Mouse (Mus musculus) olfactory bulb, adult 2 months (tissue): ENCODE results near the gene Hoxc6. TPM values are rescaled to one million over a fixed set of nuclear protein-coding genes. Genes with fewer than 3 reads are reported as not detected.

ENCODE experiments used
- H3K27ac ChIP-seq: fragments of 200-500 bp; 2 replicates; pipeline ENCODE4 v1.5.1; 2012; ENCODE audit warnings: low read depth, low read length; ENCODE audit not compliant: insufficient read depth
- H3K4me1 ChIP-seq: fragments of 200-500 bp; 2 replicates; pipeline ENCODE4 v1.6.1; 2012; ENCODE audit warnings: low read length; ENCODE audit not compliant: control insufficient read depth, insufficient read depth
- H3K4me3 ChIP-seq: fragments of 200-500 bp; 2 replicates; pipeline ENCODE4 v1.5.1; 2012; ENCODE audit warnings: mild to moderate bottlenecking, low read depth, low read length, moderate library complexity; ENCODE audit not compliant: insufficient read depth
- CTCF ChIP-seq: fragments of 200-500 bp; IDR thresholded peaks from 2 replicates; pipeline ENCODE4 v1.5.1; 2012; ENCODE audit warnings: low read depth, mild to moderate bottlenecking, low read length, moderate library complexity; ENCODE audit not compliant: insufficient read depth
- POLR2A ChIP-seq: fragments of 200-500 bp; IDR thresholded peaks from 2 replicates; pipeline ENCODE4 v1.6.1; 2012; ENCODE audit warnings: mild to moderate bottlenecking, low read depth, low read length, moderate library complexity; ENCODE audit not compliant: insufficient read depth
- WGBS: fragments of 180-500 bp; shearing (Covaris S2); methylation state at CpG from one replicate; pipeline ENCODE4 v1.1.7; 2018; 5-methylcytosine and 5-hydroxymethylcytosine counted together
- polyA plus RNA-seq: library from polyadenylated mRNA; stranded (reverse); fragments of >200 nt; gene quantifications from 2 replicates; pipeline ENCODE4 v1.2.4, GENCODE M21; 2012; ENCODE audit warnings: low replicate concordance; ENCODE audit not compliant: missing spikeins, insufficient read depth, insufficient read length

The Hoxc6 gene
- polyA plus RNA-seq, 1 experiment: not detected

DNA sequence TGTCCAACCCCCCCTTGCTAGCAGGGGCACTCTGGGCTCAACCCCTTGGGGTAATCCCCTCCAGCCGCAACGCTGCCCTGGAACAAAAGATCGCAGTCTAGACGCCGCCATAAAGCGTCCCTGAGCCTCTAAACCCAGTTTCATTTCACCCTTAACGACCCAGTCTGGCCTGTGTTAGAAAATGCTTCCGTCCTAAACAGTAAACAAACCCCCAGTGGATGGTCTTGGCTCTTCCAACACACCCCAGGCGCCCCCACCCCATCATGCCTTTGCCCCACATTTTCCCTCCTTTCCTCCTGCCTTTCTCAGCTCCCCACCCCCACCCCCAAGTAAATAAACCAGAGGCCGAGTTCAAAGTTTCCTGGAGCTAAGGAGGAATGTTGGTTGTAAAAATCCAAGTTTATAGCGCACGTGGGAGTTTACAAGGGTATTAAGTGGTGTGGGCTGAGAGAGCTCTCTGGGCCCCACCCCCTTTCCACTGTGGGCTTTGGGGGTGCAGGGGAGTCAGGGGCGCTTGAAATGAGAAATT, 38.3 kb upstream of the Hoxc6 start:
- TF ChIP-seq CTCF: no peak
- TF ChIP-seq POLR2A: no peak
- no peaks in the 10 kb centered on the region for H3K4me1 ChIP-seq
- H3K4me3 ChIP-seq: no peak overlapping the region
- under 1% methylated on average over 13 of the region's 13 CpGs for WGBS
- H3K27ac ChIP-seq: no peak overlapping the region

DNA sequence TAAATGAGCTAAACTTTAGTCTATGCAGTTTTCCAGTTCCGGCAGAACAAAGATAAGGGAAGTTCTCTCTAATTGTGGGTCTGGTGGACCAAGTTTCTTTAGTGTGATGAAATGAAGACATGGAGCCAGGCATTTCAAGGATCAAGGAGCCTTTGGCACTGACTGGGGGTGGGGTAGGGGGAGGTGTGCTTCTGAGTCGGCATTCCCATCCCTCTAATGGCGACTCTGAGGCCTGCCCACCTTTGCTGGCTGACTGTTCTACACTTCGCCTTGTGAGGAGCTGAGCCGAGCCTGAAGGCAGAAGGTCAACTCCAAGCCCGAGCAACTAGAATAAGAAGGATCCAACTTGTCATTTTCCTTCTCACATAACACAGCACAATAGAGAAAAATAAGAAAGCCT, 36.3 kb upstream of the Hoxc6 start:
- no peaks in the 10 kb centered on the region for H3K4me1 ChIP-seq
- no peak overlapping the region for H3K27ac ChIP-seq
- no peak for TF ChIP-seq POLR2A
- no peak for TF ChIP-seq CTCF
- H3K4me3 ChIP-seq: no peak overlapping the region
- WGBS: 6% methylated on average over 6 of the region's 6 CpGs

DNA sequence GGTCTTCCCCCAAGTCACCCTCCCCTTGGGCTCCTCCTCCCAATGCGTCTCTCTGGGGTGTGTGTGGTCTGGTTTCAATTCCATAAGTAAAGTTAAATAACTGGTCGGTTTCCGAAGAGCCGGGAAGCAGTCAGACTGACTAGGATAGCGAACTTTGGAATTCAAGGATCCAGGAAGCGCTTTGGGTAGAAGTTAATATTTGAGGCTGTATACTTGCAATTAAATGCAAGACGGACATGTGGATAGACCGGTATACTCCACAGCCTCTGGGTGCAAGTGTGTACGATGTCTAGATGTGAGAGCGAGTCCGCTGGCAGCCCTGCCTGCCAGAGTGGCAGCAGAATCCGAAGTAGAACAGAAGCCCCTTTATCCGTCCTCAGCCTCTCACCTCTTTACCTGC, 35.6 kb upstream of the Hoxc6 start:
- Histone ChIP-seq H3K27ac (no peak overlapping the region), H3K4me1 (no peaks in the 10 kb centered on the region), H3K4me3 (no peak overlapping the region)
- TF ChIP-seq POLR2A: no peak
- no peak for TF ChIP-seq CTCF
- 4% methylated on average over 13 of the region's 13 CpGs for WGBS

DNA sequence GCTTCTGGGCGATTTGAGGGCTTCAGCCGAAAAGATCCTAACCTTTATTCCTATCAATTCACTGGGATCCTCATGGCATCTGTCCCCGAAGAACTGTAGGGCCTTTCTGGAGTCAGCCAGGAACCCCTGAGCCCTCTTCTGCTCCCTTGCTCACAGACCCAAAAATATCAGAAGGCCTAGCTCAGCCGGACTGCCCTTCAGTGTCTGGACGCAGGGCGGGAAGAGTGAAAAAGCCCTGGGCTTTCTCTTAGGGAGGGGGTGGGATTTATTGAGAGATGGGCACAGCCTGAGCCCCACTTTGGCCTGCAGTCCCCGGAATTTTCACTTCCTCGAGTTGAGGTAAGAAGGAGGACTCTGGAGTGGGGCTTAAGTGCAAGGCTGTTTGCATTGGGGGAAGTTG, 34.8 kb upstream of the Hoxc6 start:
- Histone ChIP-seq H3K4me1 (no peaks in the 10 kb centered on the region), H3K27ac (no peak overlapping the region), H3K4me3 (no peak overlapping the region)
- WGBS: 8% methylated on average over 8 of the region's 8 CpGs
- TF ChIP-seq POLR2A: no peak
- no peak for TF ChIP-seq CTCF

DNA sequence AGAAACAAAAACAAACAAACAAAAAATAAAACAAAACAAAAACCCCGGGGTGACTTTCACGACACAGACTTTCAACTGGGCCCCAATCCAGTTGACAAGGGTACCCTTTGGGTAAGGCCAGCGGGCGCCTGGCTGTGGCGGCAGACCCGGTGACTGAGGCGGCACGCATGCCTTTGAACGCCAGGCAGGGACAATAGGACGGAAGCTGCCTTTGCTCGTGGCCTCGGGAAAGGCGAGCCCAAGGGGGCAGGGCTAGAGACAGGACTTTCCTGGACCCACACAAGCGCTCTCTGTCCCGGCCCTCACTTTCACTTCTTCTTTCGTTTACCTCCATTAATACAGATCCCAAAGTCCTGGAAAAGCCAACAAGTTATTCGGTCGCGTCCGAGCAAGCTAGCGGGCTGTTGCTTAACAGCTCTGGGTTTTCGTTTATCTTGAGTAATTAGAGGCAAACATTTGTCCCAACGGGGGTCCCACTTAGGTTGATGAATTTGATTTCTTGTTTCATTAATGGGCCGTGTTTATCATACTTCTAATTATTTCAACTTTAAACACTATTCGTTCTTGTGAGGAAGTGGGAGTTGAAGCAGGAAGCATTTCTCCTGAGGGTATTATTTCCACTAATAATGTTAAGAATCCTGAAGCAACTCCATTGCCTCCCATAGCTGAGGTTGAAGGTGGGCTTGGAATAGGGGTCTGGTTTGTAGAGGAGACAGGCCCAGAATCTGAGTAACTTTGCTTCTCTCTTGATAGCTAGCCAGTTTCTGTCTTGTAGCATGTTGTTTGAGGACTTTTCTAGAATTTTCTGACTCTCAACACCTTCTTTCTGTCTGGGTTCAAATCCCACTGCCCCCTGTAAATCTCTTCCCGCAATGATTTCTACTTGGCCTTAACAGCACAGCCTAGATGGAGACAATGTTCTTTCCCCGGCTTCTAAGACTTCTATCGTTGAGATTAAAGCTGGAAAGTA, 34.1 kb upstream of the Hoxc6 start:
- no peak for TF ChIP-seq CTCF
- TF ChIP-seq POLR2A: no peak

DNA sequence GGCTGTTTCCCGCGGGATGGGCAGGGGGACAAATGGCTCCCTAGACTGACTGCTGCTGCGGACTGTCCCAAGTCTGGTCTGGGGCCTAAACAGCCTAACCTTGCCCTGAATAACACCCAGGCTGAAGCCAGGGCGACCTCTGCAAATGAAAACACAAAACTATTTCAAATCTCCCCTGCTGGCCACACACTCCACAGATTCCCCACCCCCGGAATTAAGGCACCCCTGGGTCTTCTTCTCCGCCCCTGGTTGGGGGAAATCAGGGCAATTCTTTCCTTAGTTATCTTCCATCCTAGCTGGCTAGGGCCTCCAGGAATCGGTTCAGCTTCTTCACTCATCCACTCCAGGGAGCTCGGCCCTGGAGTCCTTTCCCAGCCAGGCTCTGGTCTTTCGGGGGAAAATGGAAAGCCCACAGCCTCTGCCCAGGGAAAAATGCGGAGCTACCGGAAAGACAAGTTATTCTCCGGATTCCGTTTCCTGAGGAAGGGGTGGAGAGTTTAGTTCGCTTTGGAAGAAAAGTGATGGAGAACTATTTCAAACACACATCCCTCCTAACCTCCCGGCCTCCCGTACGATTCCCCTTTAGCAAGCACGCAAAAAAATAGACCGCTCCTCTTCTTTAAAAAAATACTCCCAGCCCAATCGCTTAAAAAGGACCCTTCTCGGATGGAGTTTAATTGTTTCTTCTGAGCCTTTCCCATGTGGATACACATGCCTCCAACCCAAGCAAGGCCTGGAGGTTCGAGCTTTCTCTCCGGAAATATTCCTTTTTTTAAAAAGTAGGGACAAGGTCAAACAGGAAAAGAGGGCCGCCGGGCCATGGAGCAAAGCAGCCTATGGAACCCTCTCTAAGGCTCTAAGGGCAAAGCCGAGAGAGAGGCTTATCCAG, 32.8 kb upstream of the Hoxc6 start:
- Histone ChIP-seq H3K27ac (no peak overlapping the region), H3K4me1 (no peaks in the 10 kb centered on the region), H3K4me3 (no peak overlapping the region)
- TF ChIP-seq CTCF: no peak
- no peak for TF ChIP-seq POLR2A
- WGBS: 7% methylated on average over 26 of the region's 26 CpGs

More for the DNA sequence above, 34.1 kb upstream of the Hoxc6 start:
- no peak overlapping the region for H3K4me3 ChIP-seq
- H3K27ac ChIP-seq: no peak overlapping the region
- H3K4me1 ChIP-seq: no peaks in the 10 kb centered on the region
- 2% methylated on average over 28 of the region's 28 CpGs for WGBS

DNA sequence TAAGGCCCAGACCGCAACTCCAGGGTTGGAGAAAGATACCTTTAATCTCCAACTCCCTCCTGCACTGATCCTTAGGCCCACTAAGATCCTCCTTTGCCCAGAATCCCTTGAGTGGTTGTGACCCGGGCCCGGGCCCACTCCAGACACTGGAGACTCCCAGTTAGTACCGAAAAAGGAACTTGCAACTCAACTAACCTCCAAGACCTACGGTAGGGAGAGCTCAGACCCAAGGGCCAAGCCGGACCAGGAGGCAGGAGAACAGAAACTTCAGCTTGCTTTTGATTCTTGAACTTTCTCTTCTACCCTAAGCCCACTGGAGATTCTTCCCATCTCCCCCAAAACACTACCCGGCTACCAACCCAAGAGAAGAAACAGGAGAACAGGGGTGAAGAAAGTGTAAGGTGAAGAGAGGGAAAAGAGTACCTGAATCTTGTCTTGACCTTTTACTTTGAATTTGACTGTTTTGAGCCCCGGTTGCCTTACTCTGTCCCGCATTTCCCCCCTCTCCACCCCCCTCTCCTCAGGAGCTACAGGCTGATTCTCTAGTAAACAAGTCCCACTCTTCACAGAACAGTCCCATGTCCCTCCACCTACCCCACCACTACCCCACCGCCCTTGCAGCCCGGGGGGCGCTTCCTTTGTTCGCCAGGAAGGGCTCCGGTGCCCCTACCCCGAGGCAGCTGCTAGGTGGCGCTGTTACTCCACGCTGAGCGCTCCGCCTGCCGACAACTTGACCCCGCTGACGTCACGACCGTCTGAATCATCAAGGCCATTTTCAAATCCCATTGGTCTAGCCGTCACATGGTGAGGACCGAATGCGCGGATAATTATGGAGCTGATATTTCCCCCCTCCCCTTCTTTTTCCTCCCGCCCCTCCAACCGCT, 31.9 kb upstream of the Hoxc6 start:
- TF ChIP-seq CTCF (no peak), POLR2A (no peak)
- no peaks in the 10 kb centered on the region for H3K4me1 ChIP-seq
- 5% methylated on average over 30 of the region's 30 CpGs for WGBS
- H3K27ac ChIP-seq: no peak overlapping the region
- H3K4me3 ChIP-seq: no peak overlapping the region

DNA sequence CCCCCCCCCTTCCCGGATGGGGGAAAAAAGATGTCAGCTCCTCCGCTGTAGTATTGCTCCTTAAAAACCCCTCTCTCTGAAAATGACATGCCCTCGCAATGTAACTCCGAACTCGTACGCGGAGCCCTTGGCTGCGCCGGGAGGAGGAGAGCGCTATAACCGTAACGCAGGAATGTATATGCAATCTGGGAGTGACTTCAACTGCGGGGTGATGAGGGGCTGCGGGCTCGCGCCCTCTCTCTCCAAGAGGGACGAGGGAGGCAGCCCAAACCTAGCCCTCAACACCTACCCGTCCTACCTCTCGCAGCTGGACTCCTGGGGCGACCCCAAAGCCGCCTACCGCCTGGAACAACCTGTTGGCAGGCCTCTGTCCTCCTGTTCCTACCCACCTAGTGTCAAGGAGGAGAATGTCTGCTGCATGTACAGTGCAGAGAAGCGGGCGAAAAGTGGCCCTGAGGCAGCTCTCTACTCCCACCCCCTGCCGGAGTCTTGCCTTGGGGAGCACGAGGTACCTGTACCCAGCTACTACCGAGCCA, 31.2 kb upstream of the Hoxc6 start, which contains the start of gene Hoxc10:
Gene Hoxc10, plus strand, starts transcription at position 21 of the 536 bp plus-strand sequence.
- H3K27ac ChIP-seq: no peak within 1 kb of the TSS
- TF ChIP-seq CTCF (no peak), POLR2A (no peak)
- WGBS: 6% methylated on average over 27 of the region's 27 CpGs
- H3K4me3 ChIP-seq: no peak within 1 kb of the TSS
- H3K4me1 ChIP-seq: no peaks in the 10 kb centered on the region
